Mouse (Mus musculus): ENCODE data around the gene Prcp.

Gene Prcp

GRCm38 (mm10) chr7:92874116-92874675 is at the start of gene Prcp, which contains the start of gene Ddias:
Gene Prcp (plus strand): TSS chr7:92874470.
Gene Ddias (minus strand): TSS chr7:92874247.
- in situ Hi-C loops (cut with MboI): no loop called here

- in situ Hi-C loops (cut with MboI): no loop called here
Measured at GRCm38 (mm10) chr7:92826248-92826647, 48.0 kb upstream of the Prcp start.

- in situ Hi-C loops (cut with MboI): no loop called here
Measured at GRCm38 (mm10) chr7:92827981-92828380, 46.3 kb upstream of the Prcp start.

GRCm38 (mm10) chr7:92832395-92832794 is 41.9 kb upstream of the Prcp start:
- in situ Hi-C loops (cut with MboI): no loop called here

GRCm38 (mm10) chr7:92834391-92834790 is 39.9 kb upstream of the Prcp start:
- in situ Hi-C loops (cut with MboI): no loop called here

- in situ Hi-C loops (cut with MboI): no loop called here
Measured at GRCm38 (mm10) chr7:92836447-92836846, 37.8 kb upstream of the Prcp start.

- in situ Hi-C loops (cut with MboI): no loop called here
Measured at GRCm38 (mm10) chr7:92837226-92837625, 37.0 kb upstream of the Prcp start.

GRCm38 (mm10) chr7:92837907-92838306 is 36.4 kb upstream of the Prcp start:
- in situ Hi-C loops (cut with MboI): no loop called here

- in situ Hi-C loops (cut with MboI): loop anchor here (10.0 kb wide), 1 partner anchor 207 kb away; the partner anchor contains the start of gene Ankrd42
Measured at GRCm38 (mm10) chr7:92842254-92842653, 32.0 kb upstream of the Prcp start.

GRCm38 (mm10) chr7:92848246-92848645 is 26.0 kb upstream of the Prcp start:
- in situ Hi-C loops (cut with MboI): loop anchor here (10.0 kb wide), 1 partner anchor 213 kb away; the partner anchor contains the start of gene Ankrd42

- in situ Hi-C loops (cut with MboI): no loop called here
Measured at GRCm38 (mm10) chr7:92866526-92866925, 7.7 kb upstream of the Prcp start.

GRCm38 (mm10) chr7:92870161-92870560 is 4.1 kb upstream of the Prcp start:
- in situ Hi-C loops (cut with MboI): no loop called here

- in situ Hi-C loops (cut with MboI): no loop called here
Measured at GRCm38 (mm10) chr7:92871596-92871995, 2.7 kb upstream of the Prcp start.

- in situ Hi-C loops (cut with MboI): no loop called here
Measured at GRCm38 (mm10) chr7:92874761-92875408, 615 bp downstream of the Prcp start.

GRCm38 (mm10) chr7:92876066-92876465 is 1.8 kb downstream of the Prcp start:
- in situ Hi-C loops (cut with MboI): no loop called here

- in situ Hi-C loops (cut with MboI): no loop called here
Measured at GRCm38 (mm10) chr7:92876538-92876937, 2.3 kb downstream of the Prcp start.

- in situ Hi-C loops (cut with MboI): no loop called here
Measured at GRCm38 (mm10) chr7:92878575-92879285, 4.5 kb downstream of the Prcp start.

GRCm38 (mm10) chr7:92883850-92884716 is 9.8 kb downstream of the Prcp start:
- in situ Hi-C loops (cut with MboI): no loop called here

GRCm38 (mm10) chr7:92884998-92885660 is 10.9 kb downstream of the Prcp start:
- in situ Hi-C loops (cut with MboI): no loop called here

- in situ Hi-C loops (cut with MboI): no loop called here
Measured at GRCm38 (mm10) chr7:92886801-92887200, 12.5 kb downstream of the Prcp start.

GRCm38 (mm10) chr7:92887230-92887629 is 13.0 kb downstream of the Prcp start:
- in situ Hi-C loops (cut with MboI): no loop called here
